8 mouse cellular contexts compared by ENCODE assay signal in the genomic region with DNA sequence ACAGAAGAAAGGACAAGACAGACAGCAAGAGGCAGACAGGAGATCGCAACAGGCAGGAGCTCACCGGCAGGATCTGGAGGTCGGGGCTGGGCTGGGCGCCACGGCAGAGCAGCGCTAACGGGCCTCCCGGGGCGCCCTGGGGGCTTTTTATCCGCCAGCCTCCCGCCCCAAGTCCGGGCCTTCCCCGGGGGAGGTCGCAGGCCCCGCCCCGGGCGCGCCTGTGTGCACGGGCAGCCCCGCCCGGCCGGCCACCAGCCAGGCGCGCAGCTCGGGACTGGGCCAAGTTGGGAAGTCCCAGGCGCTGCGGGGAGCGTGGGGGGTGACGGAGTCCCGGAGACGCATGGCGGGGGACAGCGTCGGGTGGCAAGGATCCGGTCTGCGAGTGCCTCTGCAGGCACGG. TPM values are rescaled to one million over a fixed set of nuclear protein-coding genes. Genes with fewer than 3 reads are reported as not detected.
DNase-seq lines count a peak whose midpoint lies in the region; ATAC-seq lines count a peak whose summit lies in the region.

Loxl4 (minus strand) TSS at position 160 of the 400 bp plus-strand sequence.

- no peaks in the 10 kb centered on the region for H3K36me3 ChIP-seq in embryonic facial prominence, embryonic 14.5 days (ENCODE audit: control insufficient read depth, insufficient read depth, low read length)
- H3K36me3 ChIP-seq in heart, embryonic 13.5 days: no peaks in the 10 kb centered on the region
- H3K36me3 ChIP-seq in kidney, embryonic 15.5 days: no peaks in the 10 kb centered on the region
- H3K36me3 ChIP-seq in stomach, embryonic 16.5 days (ENCODE audit: control insufficient read depth, insufficient read depth, low read length): no peaks in the 10 kb centered on the region

- peak within 1 kb of the TSS; percentile 62 for H3K9ac ChIP-seq in embryonic facial prominence, embryonic 14.5 days (ENCODE audit: low read depth, low read length)
- H3K9ac ChIP-seq in heart, embryonic 13.5 days: peak within 1 kb of the TSS; percentile 67
- 0 out of 2 replicates have a peak within 1 kb of the TSS, but pooled peaks have one; percentile 31 for H3K9ac ChIP-seq in kidney, embryonic 15.5 days
- peak within 1 kb of the TSS; percentile 65 for H3K9ac ChIP-seq in stomach, embryonic 16.5 days (ENCODE audit: low read length)

- 1% methylated on average over 16 of the region's 37 CpGs for WGBS in embryonic facial prominence, embryonic 14.5 days
- WGBS in heart, embryonic 13.5 days: under 1% methylated on average over 37 of the region's 37 CpGs
- under 1% methylated on average over 37 of the region's 37 CpGs for WGBS in kidney, embryonic 15.5 days
- 1% methylated on average over 33 of the region's 37 CpGs for WGBS in stomach, embryonic 16.5 days

- peaks cover 8% of the 10 kb centered on the region for H3K4me1 ChIP-seq in embryonic facial prominence, embryonic 14.5 days (ENCODE audit: control insufficient read depth, insufficient read depth, low read length)
- peaks cover 19% of the 10 kb centered on the region for H3K4me1 ChIP-seq in heart, embryonic 13.5 days
- peaks cover 23% of the 10 kb centered on the region for H3K4me1 ChIP-seq in kidney, embryonic 15.5 days
- peaks cover 9% of the 10 kb centered on the region; the same call in 1 of the 2 replicates for H3K4me1 ChIP-seq in stomach, embryonic 16.5 days (ENCODE audit: control insufficient read depth, insufficient read depth, low read length)

- DNase-seq in spleen, postnatal 36 days (ENCODE audit: low spot score in 2 of 2): peak; percentile 16 to 19
- no peak for DNase-seq in spleen, adult 12 weeks (ENCODE audit: low spot score)
- DNase-seq in embryonic facial prominence, embryonic 14.5 days (ENCODE audit: low spot score): peak; percentile 57
- DNase-seq in lung, postnatal 10 days: peak; percentile 78

- H3K27ac ChIP-seq in embryonic facial prominence, embryonic 14.5 days (replicated peaks; ENCODE audit: low read depth, low read length): no peak within 1 kb of the TSS
- no peak within 1 kb of the TSS for H3K27ac ChIP-seq in heart, embryonic 13.5 days (replicated peaks)
- H3K27ac ChIP-seq in kidney, embryonic 15.5 days: no peak within 1 kb of the TSS
- 0 out of 2 replicates have a peak within 1 kb of the TSS, but pooled peaks have one; percentile 4 for H3K27ac ChIP-seq in stomach, embryonic 16.5 days (ENCODE audit: low read length)

- peak within 1 kb of the TSS; percentile 82 for H3K4me2 ChIP-seq in embryonic facial prominence, embryonic 14.5 days (ENCODE audit: low read depth, low read length)
- H3K4me2 ChIP-seq in heart, embryonic 13.5 days: peak within 1 kb of the TSS; percentile 79
- peak within 1 kb of the TSS; percentile 81 for H3K4me2 ChIP-seq in kidney, embryonic 15.5 days
- peak within 1 kb of the TSS; percentile 57 for H3K4me2 ChIP-seq in stomach, embryonic 16.5 days (ENCODE audit: low read depth, low read length)

- no peaks in the 10 kb centered on the region for H3K9me3 ChIP-seq in embryonic facial prominence, embryonic 14.5 days (ENCODE audit: control insufficient read depth, low read length)
- H3K9me3 ChIP-seq in heart, embryonic 13.5 days: no peaks in the 10 kb centered on the region
- no peaks in the 10 kb centered on the region for H3K9me3 ChIP-seq in kidney, embryonic 15.5 days (replicated peaks)
- no peaks in the 10 kb centered on the region for H3K9me3 ChIP-seq in stomach, embryonic 16.5 days (replicated peaks; ENCODE audit: control insufficient read depth, low read length)

- 0 out of 2 replicates have a peak, but pooled peaks have one; percentile 47 for ATAC-seq in embryonic facial prominence, embryonic 14.5 days (ENCODE audit: low read depth)
- no peak; the same call in 1 of the 2 replicates for ATAC-seq in heart, embryonic 13.5 days (ENCODE audit: extremely low read depth, insufficient number of reproducible peaks, low FRiP score, low TSS enrichment)
- ATAC-seq in kidney, embryonic 15.5 days (replicated peaks; ENCODE audit: low FRiP score): peak; percentile 68
- ATAC-seq in stomach, embryonic 16.5 days (ENCODE audit: insufficient read depth, low FRiP score): peak; percentile 78; the same call in 1 of the 2 replicates
- no peak for ATAC-seq in erythroblast, adult 5-6 weeks (replicated peaks; ENCODE audit: low FRiP score, poor library complexity, severe bottlenecking)

- peaks cover 14% of the 10 kb centered on the region for H3K27me3 ChIP-seq in embryonic facial prominence, embryonic 14.5 days (replicated peaks; ENCODE audit: control insufficient read depth, insufficient read depth, low read length)
- peaks cover 38% of the 10 kb centered on the region for H3K27me3 ChIP-seq in heart, embryonic 13.5 days (replicated peaks)
- peaks cover 19% of the 10 kb centered on the region for H3K27me3 ChIP-seq in kidney, embryonic 15.5 days
- H3K27me3 ChIP-seq in stomach, embryonic 16.5 days (ENCODE audit: control insufficient read depth, insufficient read depth, low read length): no peaks in the 10 kb centered on the region

- peak within 1 kb of the TSS; percentile 41 for H3K4me3 ChIP-seq in embryonic facial prominence, embryonic 14.5 days (ENCODE audit: low read depth, low read length)
- peak within 1 kb of the TSS; percentile 53 for H3K4me3 ChIP-seq in heart, embryonic 13.5 days
- H3K4me3 ChIP-seq in kidney, embryonic 15.5 days (replicated peaks): peak within 1 kb of the TSS; percentile 46
- H3K4me3 ChIP-seq in stomach, embryonic 16.5 days (replicated peaks; ENCODE audit: low read length): peak within 1 kb of the TSS; percentile 45

RNA-seq across cellular contexts. Expression of gene Loxl4, which starts in this region (rescaled TPM):
- 3.1 and 4.1 TPM in 2 replicates for polyA plus RNA-seq in embryonic facial prominence, embryonic 14.5 days (2014; fragmentation: Nextera tagmentation; extraction: Ambion mirVana)
- 0.12 and 0.27 TPM in 2 replicates for polyA plus RNA-seq in heart, embryonic 13.5 days (2015; fragmentation: Nextera tagmentation; extraction: Ambion mirVana)
- 1.8 and 2.2 TPM in 2 replicates for polyA plus RNA-seq in kidney, embryonic 15.5 days (2015; fragmentation: Nextera tagmentation; extraction: Ambion mirVana)
- polyA plus RNA-seq in stomach, embryonic 16.5 days (2015; fragmentation: Nextera tagmentation; extraction: Ambion mirVana): 5.0 and 5.1 TPM in 2 replicates
- not detected in 2 replicates for total RNA-seq in erythroblast, adult 5-6 weeks (2015; ENCODE audit: low replicate concordance)
- not detected in 2 replicates for total RNA-seq in erythroblast, adult 5-6 weeks (2017; ENCODE audit: low replicate concordance)

Comparison
In these comparisons a context has a peak if more than half of its experiments do, and no peak if none do; other contexts are left out.
1. ATAC-seq: peak in embryonic facial prominence, embryonic 14.5 days (single experiment), kidney, embryonic 15.5 days (single experiment) and stomach, embryonic 16.5 days (single experiment); none in heart, embryonic 13.5 days (single experiment) and erythroblast, adult 5-6 weeks (single experiment).
2. Peak in every context shown above with its lines, with median percentiles within 50 percentile points of each other: H3K4me2 ChIP-seq, H3K4me3 ChIP-seq and H3K9ac ChIP-seq.